Mouse (Mus musculus) left cerebral cortex, adult 11 months (tissue): ENCODE data around the gene 1700003H04Rik.

Experiments used
- DNase-seq: peaks from one replicate; pipeline ENCODE4 v3.0.0; 2022; ENCODE audit warnings: low spot score

Gene 1700003H04Rik

DNA sequence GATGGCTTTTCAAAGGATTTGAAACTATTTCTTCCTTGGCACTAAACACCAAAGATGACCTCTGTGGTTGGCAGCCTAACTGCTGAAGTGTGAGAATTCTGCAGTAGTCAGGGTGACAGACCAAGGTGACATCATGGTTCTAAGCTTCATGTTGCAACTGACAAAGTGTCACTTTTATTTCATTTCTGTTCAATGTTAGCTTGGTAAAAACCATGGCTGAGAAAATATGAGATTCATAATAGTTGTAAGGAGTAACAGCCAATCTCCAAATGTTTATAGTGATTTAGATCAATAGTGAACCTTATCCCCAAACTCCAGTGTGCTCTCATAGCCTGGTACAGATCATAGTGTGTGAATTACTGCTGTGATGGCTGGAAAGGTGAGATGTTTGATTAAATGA, at the start of gene 1700003H04Rik:
Gene 1700003H04Rik, minus strand, starts transcription at position 101 of the 400 bp plus-strand sequence.
- no peak for DNase-seq

- DNase-seq, result no peak
Measured at GRCm38 (mm10) chr3:124623031-124623430, 42.1 kb upstream of the 1700003H04Rik start.

DNA sequence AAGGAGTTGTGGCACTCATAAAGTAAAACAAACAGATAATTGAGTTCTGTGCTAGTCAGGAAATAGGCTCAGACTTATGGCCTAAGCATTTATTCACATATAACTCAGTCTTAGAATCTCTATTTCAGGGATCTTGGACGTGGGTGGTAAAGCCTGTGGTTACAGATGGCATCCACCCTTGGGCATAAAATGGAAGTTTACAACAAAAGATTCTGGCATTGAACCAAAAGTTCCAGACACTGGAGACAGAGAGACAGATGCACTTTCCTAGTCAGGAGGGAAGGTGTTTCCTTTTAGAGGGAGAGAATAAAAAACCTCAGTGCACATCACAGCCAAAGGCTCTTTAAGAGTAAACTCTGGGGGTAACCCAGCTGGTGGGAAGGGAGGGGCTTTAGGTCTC, 32.4 kb upstream of the 1700003H04Rik start:
- DNase-seq, result peak; percentile 60

DNA sequence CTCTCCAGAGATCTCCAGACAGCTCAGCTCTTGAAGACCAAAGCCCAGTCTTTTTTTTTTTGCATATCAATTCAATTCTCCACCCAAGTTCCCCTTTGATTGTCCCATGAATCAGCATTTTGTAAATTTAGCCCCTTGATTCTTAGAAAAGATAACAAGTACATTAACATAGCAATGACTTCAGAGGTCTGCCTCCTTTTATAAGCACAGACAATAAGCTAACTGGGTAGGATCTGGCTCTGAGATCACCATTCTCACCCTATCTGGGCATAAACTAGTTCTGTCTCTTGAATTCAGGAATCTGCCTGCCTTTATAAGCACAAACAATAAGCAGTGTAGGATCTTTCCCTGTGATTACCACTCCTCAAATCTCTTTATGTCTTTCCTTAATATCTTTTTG, 29.1 kb upstream of the 1700003H04Rik start:
- no peak for DNase-seq

GRCm38 (mm10) chr3:124606021-124606517, 25.2 kb upstream of the 1700003H04Rik start:
- no peak for DNase-seq

DNA sequence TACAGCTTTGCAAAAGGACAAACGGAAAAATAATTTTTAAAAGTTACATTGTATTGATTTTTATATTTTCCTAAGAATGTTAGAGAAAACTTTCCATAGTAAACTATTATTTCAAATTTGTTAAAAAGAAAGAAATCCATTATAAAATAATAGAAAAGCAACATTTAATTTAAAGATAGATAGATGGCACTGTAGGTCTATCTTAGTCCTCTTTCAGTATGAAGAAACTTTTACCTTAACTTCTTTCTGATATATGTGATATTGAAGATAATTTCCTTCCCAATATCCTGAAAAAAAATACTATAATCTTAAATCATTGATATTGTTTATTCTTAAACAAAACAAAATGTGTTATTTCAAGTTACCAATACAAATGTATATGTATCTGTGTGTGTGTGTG, 24.6 kb upstream of the 1700003H04Rik start:
- DNase-seq, result no peak

- no peak for DNase-seq
Measured at GRCm38 (mm10) chr3:124597789-124598188, 16.9 kb upstream of the 1700003H04Rik start.

DNA sequence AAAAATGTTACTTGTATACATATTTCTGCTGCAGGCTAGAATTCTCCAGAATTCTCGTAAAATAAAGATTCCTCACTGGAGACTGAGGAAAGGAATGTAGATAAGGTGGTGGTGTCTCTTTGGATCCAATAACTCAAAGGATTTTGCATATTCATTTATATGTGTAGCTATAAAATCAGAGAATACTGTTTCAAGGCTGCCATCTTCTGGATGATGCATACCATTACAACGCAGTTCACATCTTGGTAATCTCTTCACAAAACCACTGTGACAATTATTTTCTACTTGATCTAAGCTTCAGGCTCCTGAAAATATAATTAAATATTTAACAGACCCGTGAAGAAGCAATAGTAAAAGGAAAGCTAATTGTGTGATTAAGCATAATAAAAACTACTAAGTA, 6.6 kb upstream of the 1700003H04Rik start:
- peak; percentile 5 for DNase-seq

GRCm38 (mm10) chr3:124585761-124586160, 4.9 kb upstream of the 1700003H04Rik start:
- DNase-seq, result no peak

DNA sequence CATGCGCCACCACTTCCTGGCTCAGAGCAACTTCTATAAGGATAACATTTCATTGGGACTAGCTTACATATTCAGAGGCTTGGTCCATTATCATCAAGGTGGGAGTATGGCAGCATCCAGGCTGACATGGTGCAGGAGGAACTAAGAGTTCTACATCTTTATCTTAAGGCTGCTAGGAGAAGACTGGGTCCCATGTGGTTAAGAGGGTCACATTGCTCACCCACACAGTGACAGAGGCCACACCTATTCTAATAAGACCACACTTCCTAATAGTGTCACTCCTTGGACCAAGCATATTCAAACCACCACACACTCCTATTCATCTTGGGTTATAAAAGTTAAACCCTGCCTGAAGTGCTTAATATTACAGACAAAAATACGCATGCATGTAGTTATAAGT, 23.6 kb downstream of the 1700003H04Rik start:
- DNase-seq, result no peak

DNA sequence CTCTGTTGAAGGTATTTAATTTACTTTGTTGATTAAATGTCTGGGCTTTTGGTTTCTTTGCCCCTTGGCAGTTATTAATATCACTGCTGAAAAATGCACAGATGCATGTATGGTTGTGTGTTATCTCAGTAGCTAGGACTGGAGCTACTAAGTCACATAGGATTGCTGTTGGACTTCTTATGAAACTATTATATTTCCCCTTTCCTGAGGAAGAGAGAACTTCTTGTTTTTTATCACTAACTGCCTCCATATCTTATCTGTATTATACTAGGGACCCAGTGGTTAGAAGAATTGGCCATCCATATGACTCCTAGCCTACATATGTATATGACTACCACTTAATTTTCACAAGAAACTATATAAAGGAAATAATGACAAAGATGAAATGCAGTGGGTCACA, 24.9 kb downstream of the 1700003H04Rik start:
- DNase-seq, result no peak

DNA sequence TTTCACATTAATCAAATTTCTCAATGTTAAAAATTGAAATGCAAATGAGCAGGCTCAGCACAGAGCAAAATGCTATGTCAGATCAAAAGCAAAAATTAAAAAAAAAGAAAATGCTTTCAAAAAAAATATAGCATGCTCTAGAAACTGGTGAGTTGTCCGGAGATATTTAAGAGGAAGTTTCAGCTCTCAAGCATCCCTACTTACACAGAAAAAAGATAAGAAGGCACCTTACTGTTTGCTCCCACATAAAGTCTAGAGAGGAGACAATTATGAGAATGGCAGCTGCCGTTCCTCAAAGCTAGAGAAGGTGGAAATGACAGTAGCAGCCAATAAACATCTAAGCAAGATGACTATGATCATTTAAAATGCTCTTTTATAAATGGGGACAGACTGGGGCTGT, 25.8 kb downstream of the 1700003H04Rik start:
- no peak for DNase-seq

- DNase-seq, result no peak
Measured at GRCm38 (mm10) chr3:124548898-124549297, 32.0 kb downstream of the 1700003H04Rik start.

- DNase-seq, result no peak
Measured at GRCm38 (mm10) chr3:124538260-124538659, 42.6 kb downstream of the 1700003H04Rik start.

GRCm38 (mm10) chr3:124536602-124537001, 44.3 kb downstream of the 1700003H04Rik start:
- DNase-seq, result no peak

DNA sequence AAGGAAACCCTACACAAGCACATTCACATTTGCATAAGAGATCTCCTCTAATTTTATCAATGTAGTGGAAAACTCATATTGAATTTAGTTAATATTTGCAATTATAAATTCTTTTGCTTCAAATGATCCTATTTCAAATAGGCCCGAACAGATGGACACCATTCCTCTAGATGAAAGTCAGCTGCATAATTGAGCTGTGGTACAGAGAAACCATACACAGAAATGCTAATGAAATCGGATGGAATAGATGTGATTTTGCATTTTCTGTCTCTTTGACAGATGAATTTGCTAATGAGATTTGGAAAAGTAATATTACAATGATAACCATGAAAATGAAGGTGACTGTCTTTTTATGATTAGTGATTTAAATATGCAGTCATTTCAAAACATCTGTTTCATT, 62.1 kb downstream of the 1700003H04Rik start:
- no peak for DNase-seq
